Mouse (Mus musculus) cerebellum, adult 2 months (tissue): ENCODE measurements around the gene Rtl5.

Experiments
- CTCF ChIP-seq: fragments of 200-500 bp; IDR thresholded peaks from 2 replicates; pipeline ENCODE4 v1.5.1; 2011; ENCODE audit warnings: low read depth, mild to moderate bottlenecking, control low read depth, low read length, moderate library complexity, borderline replicate concordance; ENCODE audit not compliant: insufficient read depth
- POLR2A ChIP-seq: fragments of 200-500 bp; IDR thresholded peaks from 2 replicates; pipeline ENCODE4 v1.6.1; 2011; ENCODE audit warnings: low read length, control low read depth, borderline replicate concordance; ENCODE audit not compliant: insufficient read depth

- TF ChIP-seq POLR2A (no peak), CTCF (no peak)
Observed at GRCm38 (mm10) chrX:102070591-102071471, at the start of gene Rtl5.
